Mouse (Mus musculus) heart, postnatal 14 days (tissue): ENCODE measurements around the gene Csnk1e. TPM values are rescaled to one million over a fixed set of nuclear protein-coding genes. Genes with fewer than 3 reads are reported as not detected.

Source experiments
- DNase-seq, 2 experiments: peaks; one replicate each; pipeline ENCODE4 v3.0.0; 2021 to 2022
- intact Hi-C: fragments of 180-260 bp; cut with DNase I; formaldehyde crosslinking; loops from one replicate; pipeline ENCODE4 v1.15.1; 2025
- total RNA-seq, 2 experiments: library from RNA; stranded (reverse); gene quantifications; 2 replicates each; pipeline ENCODE4 v1.2.3; 2021

Csnk1e gene
- total RNA-seq, 2 experiments from 2014 or later = 62.3 to 67.3 TPM

DNA sequence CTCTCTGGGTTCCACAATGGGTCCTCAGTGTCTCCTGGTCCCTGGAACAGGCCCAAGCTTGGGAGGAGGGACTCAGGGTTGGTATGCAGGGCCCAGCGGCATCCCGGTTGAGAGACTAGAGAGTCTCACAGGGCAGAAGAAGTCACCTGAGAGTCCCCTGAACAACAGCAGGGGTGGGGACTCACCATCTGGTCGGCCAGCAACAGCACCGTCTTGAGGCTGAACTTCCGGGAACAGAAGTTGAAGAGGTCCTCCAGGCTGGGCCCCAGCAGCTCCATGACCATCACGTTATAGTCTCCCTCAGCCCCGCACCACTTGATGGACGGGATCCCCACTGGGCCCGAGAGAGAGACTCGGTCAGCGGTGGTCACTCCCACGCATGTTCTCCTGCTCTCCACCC is 25.8 kb downstream of the Csnk1e start:
- no peak for DNase-seq
- intact Hi-C loops = no loop called here

DNA sequence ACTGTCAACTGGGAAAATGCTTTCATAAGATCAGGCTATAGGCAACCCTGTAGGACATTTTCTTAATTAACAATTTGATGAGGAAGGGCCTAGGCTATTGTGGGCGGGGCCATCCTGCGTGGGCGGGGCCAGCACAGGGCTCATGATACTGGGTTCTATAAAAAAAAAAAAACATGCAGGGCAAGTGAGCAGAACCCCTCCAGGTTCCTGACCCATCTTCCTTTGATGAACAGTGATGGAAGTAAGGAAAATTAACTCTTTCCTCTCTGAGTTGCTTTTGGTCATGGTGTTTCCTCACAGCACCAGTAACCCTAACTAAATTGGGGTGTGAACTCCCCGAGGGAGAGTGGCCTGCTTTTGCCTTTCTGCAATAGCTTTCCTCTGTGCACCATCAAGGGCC is 26.8 kb downstream of the Csnk1e start:
- DNase-seq = no peak
- intact Hi-C loops = no loop called here

DNA sequence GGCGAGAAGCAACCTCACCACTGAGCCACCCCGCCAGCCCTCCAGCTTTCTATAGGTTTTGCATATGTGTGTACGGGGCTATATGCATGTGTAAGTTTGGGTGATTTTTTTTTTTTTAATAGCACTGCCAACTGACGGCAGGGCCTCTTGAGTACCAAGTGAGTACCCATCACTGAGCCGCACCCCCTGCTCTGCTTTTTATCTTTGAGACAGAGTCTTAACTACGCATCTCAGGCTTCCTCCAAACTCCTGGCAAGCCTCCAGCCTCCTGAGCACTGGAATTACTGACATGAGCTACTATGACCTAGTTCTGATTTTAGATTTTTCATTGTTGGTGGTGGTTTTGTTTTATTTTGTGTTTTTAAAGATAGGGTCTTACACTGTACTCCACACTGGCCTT is 27.9 kb downstream of the Csnk1e start:
- no peak for DNase-seq
- intact Hi-C loops = no loop called here

DNA sequence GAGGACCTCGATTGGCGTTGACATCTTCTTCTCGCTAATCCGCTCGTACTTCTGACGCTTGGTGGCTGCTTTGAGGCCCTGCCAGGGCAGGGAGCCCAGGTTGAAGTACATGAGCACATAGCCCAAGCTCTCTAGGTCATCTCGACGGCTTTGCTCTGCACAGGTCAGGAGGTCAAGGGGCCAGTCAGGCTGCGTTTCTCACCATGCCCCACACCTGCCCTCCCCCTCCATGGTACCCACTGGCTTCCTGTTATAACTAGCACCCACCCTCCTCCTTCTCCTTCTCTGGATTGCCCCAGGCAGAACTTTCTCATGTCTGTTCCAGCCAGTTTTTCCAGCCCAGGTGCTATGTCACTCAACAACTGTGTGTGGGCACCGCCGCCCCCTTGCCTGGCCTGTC is 29.9 kb downstream of the Csnk1e start:
- intact Hi-C loops = no loop called here
- no peak for DNase-seq

DNA sequence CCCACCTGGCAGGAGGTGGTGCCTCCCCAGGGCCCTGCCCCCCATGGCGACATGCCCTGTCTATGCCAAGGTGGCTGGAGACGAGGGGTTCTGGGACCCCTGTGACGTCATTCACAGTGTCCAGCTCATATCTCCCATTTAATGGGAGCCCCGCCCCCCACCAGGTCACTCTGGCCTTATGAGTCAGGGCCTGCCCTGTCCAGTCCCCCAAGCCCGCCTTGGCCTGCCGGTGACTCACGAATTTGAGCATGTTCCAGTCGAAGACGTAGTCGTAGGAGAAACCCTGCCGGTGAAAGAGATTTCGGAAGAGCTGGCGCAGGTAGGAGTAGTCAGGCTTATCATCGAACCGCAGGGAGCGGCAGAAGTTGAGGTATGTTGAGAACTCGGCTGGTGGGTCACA is 30.8 kb downstream of the Csnk1e start:
- no peak for DNase-seq

DNA sequence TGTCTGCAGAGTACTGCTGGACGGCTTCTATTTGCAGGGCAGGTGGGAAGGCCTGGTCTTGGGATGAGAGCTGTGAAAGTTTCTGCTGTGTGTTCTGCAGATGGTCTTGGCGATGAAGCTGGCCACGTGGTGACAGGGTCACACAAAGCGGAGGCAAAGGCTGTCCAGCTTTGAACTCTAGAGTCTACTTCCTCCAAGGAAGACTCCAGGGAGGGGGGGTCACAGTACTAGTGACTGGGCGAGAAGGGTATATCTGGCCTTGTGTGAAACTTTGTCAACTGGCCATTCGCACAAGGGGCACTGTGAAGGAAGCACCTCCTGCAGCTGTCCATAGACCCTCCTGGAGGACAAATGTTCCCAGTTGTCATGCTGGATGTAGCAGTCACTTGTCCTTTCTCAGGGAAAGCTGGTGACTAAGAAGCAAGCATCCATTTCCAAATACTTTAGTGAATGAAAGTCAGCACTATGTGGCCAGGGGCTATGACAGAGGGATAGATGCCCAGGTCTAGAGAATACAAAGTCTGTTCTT is 32.6 kb downstream of the Csnk1e start:
- no peak for DNase-seq
- intact Hi-C loops = no loop called here

More for the DNA sequence above, 30.8 kb downstream of the Csnk1e start:
- intact Hi-C loops = no loop called here

DNA sequence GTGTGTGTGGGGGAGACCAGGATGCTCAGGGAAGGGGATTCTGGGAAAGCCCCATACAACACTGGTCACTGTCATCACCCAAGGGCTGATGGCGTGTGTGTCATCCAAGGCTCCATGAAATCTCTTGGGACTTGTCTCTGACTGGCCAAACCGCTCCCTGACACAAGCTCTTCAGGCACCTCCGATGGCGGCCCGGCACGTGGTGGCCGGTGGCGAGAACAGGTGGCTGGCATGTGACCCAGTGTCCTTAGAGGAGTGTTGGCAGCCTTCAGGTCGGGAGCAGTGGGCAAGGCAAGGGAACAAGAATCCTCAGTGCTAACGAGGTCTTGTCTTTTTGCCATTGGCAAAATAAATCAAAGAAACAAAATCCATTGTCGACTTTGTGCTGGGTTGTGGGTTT is 36.7 kb downstream of the Csnk1e start:
- intact Hi-C loops = no loop called here
- DNase-seq = no peak

DNA sequence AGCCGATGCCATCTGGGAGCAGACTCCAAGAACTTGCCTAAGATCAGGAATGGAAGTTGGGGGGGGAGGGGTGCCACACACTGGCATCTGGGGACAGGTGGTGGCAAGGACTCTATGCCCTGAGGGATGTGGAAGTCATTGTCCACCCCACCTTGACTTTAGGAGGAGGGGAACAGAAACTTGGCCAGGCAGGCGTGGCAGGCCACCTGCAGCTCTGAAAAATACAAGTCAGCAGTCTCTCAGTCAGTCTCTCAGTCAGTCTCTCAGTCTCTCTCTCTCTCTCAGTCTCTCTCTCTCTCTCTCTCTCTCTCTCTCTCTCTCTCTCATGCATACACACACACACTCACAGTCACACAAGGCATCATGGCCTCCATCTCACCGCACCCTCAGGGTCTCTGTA is 37.1 kb downstream of the Csnk1e start:
- intact Hi-C loops = no loop called here
- no peak for DNase-seq

DNA sequence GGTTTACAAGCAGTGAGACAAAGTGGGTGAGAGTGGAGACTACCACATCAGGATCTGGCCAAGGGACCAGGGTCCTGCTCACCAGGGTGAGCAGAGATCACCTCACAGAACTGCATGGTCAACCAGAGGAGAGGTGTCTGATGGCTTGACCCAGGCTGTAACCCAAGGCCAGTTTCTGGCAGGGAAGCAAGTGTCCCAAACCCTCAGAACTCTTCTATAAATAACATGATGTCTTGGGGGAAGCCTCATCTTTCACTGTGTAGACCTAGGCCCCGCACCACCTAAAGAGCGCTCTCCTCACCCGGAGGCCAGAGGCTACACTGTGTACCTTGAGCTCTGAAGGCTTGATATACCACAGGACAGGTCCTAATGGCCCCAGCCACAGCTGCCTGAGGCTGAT is 38.0 kb downstream of the Csnk1e start:
- intact Hi-C loops = no loop called here
- DNase-seq = no peak

DNA sequence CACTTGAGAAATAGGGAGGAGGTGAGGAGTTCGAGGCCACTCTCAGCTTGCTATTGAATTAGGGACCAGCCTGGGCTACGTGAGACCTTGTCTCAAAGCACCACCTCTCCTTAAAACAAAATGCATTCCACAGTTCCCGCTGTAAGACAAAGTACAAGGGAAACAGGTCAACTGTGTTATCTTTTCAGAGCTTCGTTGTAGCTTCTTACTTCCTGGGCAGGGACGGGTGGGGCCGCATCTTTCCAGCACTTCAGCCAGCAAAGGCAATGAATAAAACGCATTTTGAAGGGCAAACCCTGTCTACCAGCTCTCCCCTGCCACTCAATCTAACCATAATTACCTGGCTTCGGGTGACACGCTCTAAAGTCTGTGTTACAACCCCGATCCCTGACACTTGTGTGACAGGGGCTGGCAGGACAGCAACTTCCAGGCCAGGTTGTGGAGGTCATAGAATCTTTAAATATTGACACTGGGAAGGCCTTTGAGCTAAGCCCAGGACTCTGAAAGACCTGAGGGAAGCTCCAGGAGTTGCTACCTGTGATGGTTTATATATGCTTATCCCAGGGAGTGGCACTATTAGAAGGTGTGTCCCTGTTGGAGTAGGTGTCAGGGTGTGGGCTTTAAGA is 38.8 kb downstream of the Csnk1e start:
- intact Hi-C loops = no loop called here
- DNase-seq = no peak

DNA sequence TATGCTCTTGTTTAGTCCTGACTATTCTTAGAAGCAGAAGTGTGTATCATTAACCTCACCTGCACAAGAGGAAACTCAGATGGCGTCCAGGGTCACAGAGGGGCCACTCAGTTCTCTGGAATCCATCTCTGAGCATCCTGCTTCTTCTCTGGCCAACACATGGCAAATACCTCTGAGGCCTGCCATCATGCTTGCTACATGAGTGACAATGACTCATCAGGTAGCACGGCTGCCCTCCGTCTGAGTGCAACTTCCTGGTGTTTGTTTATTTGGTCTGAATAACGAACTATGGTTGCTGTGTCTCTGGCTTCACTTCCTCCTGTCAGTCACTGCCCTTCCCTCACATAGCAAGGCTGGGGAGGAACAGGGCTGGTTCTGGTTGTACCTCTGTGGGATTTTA is 40.9 kb downstream of the Csnk1e start:
- intact Hi-C loops = no loop called here
- DNase-seq = no peak

DNA sequence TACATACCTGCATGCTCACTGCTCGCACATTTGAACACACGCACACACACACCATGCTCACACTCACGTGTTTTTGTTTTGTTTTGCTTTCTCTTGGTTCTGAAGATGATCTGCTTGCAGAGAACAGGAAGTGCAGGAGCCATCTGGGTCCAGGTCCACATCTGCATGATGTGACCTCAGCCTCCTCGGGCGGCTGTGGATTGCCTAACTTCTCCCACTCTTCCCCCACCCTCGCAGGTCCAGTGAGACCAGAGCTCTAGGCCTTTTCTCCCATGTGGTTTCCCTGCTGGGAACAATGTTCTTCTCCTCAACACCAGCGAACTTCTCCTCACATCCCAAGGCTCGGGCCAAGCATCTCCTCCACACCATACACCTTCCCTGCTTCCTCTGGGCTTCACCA is 41.6 kb downstream of the Csnk1e start:
- DNase-seq = peak in 1 of 2 experiments; percentile 48
- intact Hi-C loops = no loop called here

DNA sequence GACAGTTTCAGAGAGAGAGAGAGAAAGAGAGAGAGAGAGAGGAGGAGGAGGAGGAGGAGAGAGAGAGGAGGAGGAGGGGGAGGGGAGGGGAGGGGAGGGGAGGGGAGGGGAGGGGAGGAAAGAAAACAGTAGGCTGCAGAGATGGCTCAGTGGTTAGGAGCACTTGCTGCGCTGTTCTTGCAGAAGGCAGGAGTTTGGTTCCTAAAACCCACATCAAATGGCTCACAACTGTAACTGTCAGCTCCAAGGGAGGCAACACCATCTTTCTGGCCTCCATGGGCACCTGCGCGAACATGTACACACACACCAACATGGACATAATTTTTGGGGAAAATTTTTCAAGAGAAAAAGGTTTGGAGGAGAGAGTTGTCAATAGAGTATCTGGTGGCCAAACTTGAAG is 42.2 kb downstream of the Csnk1e start:
- DNase-seq = no peak
- intact Hi-C loops = no loop called here

DNA sequence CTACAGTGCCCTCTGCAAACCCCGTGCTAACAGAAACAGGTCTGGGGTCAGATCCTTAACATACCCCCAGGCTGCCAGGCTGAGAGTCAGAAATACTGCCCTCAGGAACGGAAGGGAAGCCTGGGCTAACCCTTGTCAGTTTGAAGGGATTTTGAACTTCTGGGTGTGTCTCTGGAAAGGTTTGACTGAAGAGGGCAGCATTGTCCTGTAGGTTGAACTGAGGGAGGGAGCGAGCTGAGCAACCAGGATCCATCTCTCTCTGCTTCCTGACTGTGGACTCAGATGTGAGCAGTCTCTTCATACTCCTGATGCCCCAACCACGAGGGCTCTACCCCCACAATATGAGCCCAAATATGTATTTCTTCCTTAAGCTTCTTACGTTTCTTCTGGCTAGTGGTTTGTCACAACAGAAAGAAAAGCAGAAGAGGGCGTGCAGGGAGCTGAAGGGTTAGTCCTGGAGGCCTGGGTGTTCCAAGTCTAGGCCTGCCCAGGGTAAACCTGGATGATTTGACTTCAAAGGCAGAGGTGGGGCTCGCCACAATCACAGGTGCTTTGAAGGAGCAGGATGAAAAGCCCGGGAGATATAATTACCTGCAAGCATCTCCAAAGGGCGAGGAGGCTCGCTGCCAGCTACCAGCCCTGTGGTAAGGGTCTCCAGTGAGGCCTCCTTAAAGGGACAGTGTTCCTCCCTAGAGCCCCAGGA is 43.9 kb downstream of the Csnk1e start:
- intact Hi-C loops = loop anchor here (2.0 kb wide), 1 partner anchor 55 kb away; no protein-coding TSS in a partner anchor
- DNase-seq = no peak

DNA sequence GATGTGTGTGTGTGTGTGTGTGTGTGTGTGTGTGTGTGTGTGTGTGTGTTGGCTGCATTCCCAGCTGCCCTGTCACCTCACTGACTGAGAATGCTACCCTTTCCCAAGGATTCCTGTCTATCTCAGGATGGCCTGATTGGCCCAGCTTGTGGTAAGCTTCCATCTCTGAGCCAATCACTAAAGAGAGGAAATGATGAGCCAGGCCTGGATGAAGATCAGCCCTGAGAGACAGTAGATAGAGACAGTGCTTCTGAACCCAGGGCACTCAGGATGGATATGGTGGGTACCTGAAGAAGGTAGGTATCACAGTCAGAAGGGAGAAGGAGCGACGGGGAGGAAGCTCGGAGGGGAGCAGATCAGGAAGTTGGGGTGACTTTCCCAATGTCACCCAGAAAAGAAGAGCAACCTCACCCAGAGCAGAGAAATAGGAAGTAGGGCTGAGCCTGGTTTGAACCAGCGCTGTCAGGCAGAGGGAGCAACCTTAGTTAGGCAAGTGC is 46.2 kb downstream of the Csnk1e start:
- intact Hi-C loops = no loop called here
- DNase-seq = no peak

DNA sequence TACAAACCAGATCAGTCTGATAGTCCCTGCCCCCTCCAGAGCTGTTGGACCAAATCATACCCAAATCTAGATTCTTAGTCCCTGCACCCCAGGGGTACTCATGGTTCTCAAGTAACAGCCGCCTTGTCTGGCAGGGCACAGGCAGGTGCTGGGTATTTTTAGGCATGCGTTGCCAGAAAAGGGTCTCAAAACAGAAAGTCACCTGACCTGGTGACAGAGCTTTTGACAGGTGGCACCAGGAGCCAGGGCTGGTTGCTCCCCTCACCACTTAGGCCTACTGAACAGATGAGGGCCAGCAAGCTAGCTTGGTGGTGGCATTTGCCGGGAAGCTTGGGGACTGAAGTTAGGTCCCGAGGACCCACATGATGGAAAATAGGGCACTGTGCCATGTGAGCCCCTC is 48.8 kb downstream of the Csnk1e start:
- no peak for DNase-seq
- intact Hi-C loops = no loop called here

DNA sequence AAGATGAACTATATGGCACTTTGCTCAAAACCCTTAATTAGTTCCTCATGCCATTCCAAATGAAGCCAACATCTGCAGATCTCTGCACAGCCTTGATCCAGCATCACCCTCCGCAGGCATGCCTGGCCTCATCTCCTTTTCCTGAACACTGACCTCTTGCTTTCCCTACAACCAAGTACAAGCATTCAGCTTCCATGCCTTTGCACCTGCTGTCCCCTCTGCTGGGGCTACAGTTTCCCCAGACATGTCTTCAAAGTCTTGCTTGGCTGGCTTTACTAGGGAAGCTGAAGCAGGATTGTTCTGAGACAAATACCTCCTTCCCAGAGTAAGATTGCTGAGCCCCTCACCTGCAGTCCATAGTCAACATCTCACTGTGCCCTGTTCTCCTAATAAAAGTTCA is 51.1 kb downstream of the Csnk1e start:
- no peak for DNase-seq
- intact Hi-C loops = loop anchor here (5.0 kb wide), 1 partner anchor 33 kb away; no protein-coding TSS in a partner anchor

DNA sequence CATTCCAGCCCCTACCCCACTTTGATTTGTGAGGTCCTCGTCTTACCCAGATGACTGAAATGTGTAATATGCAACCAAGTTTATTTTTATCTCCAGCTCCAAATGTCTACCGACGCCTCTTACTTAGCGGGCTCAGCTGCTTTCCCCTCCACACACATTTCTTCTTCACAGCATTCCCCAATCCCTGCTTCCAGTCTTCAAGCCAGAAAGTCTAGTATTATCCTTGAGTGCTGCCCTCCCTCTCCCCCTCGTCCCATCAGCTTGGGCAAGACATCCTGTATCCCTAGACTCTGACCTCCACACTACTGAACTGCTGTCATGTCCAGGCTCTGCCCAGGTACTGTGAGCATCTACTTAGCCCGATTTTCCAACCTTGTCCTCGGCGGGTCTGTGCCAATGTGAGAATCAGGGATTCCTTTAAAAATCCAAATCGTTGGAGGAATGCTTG is 51.6 kb downstream of the Csnk1e start:
- DNase-seq = no peak
- intact Hi-C loops = loop anchor here (5.0 kb wide), 1 partner anchor 34 kb away; no protein-coding TSS in a partner anchor

DNA sequence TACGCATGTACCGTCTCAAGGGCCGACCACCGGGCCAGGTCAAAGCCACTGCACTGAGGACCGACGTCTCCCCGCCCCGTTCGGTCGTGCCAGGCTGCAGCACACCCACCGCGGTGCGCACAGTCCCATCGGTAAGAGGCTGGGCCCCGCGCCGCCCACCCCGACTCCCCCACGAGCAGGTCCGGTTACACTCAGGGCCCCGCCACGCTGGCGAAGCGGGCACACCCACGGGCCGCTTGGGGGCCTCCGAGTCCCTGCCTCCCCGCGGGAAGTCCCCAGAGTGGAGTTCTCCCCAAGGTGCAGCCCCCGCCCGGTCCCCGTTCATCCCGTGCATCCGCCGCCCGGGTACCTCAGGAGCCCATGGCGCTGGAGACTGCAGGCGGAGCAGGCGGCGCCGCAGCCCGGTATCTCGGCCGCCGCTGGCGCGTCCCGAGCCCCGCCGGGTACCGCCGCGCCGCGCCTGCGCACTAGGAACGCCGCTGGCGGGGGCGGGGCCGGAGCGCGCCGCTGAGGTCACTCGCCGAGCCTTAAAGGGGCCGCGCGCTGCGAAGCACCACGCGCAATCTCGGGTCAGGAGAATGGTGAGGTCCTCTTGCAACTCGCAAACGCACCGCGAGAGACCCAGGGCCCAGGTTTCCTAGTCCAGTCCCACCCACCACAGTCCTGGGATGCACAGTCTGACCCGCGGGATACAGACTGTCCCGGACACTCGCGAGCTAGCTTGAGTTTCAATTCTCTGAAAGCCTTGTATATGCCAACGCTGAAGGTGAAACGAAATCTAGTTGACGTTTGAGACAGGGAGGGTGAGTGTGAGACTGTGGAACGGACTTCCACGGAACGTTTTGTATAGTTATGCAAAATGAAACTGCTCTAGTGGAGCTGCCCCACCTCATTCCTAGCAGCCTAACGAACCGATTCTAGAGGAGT is 52.3 kb downstream of the Csnk1e start, which contains the start of gene Tmem184b:
Gene Tmem184b, minus strand, starts transcription at position 734 of the 927 bp plus-strand sequence.
- peak; percentile 94 to 95 for DNase-seq
- intact Hi-C loops = loop anchor here (5.0 kb wide), 1 partner anchor 34 kb away; no protein-coding TSS in a partner anchor

DNA sequence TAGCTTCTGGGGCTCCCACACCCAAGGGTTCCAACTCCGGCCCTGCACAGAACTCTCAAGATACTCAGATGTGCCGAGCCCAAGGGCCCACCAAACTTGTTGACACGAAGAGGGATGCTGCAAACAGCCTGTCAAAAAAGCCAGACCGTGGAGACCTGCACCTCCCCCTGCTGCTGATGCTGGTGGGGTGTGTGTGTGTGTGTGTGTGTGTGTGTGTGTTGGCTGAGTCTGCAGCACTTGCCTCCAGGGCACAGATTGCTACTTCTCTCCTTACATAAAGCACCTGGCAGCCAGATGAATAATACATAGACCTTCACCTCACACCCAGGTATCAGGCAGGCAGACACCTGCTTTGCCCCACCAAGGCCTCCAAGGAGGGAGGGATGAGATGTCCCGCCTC is 53.2 kb downstream of the Csnk1e start:
- intact Hi-C loops = loop anchor here (5.0 kb wide), 1 partner anchor 35 kb away; no protein-coding TSS in a partner anchor

More for the DNA sequence above, 53.2 kb downstream of the Csnk1e start:
- DNase-seq = no peak
